Mouse (Mus musculus) leukemia stem cell, adult 10-12 weeks (primary cell): Measurements from ENCODE around the gene Rgl1. TPM values are rescaled to one million over a fixed set of nuclear protein-coding genes. Genes with fewer than 3 reads are reported as not detected.

Experiments
- polyA plus RNA-seq: library from polyadenylated mRNA; stranded (reverse); fragments of >175 nt; gene quantifications from 2 replicates; pipeline ENCODE4 v1.2.3, GENCODE M21; 2012; ENCODE audit warnings: low replicate concordance

Rgl1 gene
- 2.4 and 3.9 TPM in 2 replicates for polyA plus RNA-seq

GRCm38 (mm10) chr1:152766032-152766772, at the start of gene Rgl1, which contains the start of gene Arpc5:
TSS of gene Rgl1 (minus strand) at chr1:152766351.
TSS of gene Arpc5 (plus strand) at chr1:152766542.

GRCm38 (mm10) chr1:152799897-152800296, 33.7 kb upstream of the Rgl1 start, which contains the start of gene Ncf2:
TSS of gene Ncf2 (plus strand) at chr1:152800194.

GRCm38 (mm10) chr1:152750312-152750965, 15.7 kb downstream of the Rgl1 start, which contains the start of gene Apobec4:
TSS of gene Apobec4 (plus strand) at chr1:152750551.

Other genes with a start within 250 kb of the Rgl1 start
- gene Apobec4, start 15.8 kb downstream of the Rgl1 start, polyA plus RNA-seq: not detected in 2 replicates
- gene Arpc5, start 191 bp upstream of the Rgl1 start, polyA plus RNA-seq: 88.1 and 371 TPM in 2 replicates
- gene Ncf2, start 33.8 kb upstream of the Rgl1 start, polyA plus RNA-seq: 6.4 and 13.2 TPM in 2 replicates
- gene Smg7, start 136.3 kb upstream of the Rgl1 start, polyA plus RNA-seq: 6.4 and 38.2 TPM in 2 replicates
- gene Nmnat2, start 188.6 kb upstream of the Rgl1 start, polyA plus RNA-seq: not detected in 2 replicates